ENCODE assay signal across 8 mouse cellular contexts in the genomic region with DNA sequence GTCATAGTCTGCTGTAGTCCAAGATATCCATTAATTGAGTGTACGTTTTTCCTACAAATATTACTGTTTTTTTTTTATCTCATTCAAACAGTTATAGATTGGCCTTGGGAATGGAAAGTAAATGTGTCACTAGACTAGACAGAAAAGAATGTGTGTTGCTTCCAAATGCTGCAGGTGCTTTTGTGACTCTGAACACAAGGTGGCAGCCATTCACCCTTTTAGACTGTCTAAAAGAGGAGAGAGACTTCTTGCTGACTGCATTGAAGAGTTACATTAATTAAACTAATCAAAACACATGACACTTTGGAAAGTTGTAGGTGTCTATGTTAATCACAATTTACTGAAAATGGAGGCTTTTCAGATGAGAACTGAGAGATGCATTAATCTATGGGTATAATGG.
DNase-seq lines count a peak whose midpoint lies in the region; ATAC-seq lines count a peak whose summit lies in the region.

No protein-coding gene starts in this region.

- H3K27ac ChIP-seq in forebrain, embryonic 12.5 days, result no peak overlapping the region

- no peak overlapping the region for H3K4me3 ChIP-seq in forebrain, embryonic 12.5 days (replicated peaks)

- H3K27me3 ChIP-seq in forebrain, embryonic 12.5 days, result no peaks in the 10 kb centered on the region

- H3K9me3 ChIP-seq in forebrain, embryonic 12.5 days, result 0 out of 2 replicates have a peak, but pooled peaks cover 3% of the 10 kb centered on the region

- WGBS in forebrain, embryonic 12.5 days, result 78% methylated on average over 1 of the region's 1 CpGs

- no peaks in the 10 kb centered on the region for H3K4me1 ChIP-seq in forebrain, embryonic 12.5 days

- peak; percentile 50 to 59 for DNase-seq in heart, postnatal 10 days
- no peak for DNase-seq in heart, adult 9 months (ENCODE audit: low spot score in 2 of 2)
- DNase-seq in urinary bladder, postnatal 14 days (ENCODE audit: low spot score), result peak; percentile 47
- DNase-seq in urinary bladder, postnatal 25 days (ENCODE audit: low spot score), result no peak
- peak; percentile 34 for DNase-seq in fibroblast of lung, adult 2 months (ENCODE audit: low read depth)
- DNase-seq in layer of hippocampus, postnatal 10 days (ENCODE audit: low spot score in 2 of 2), result peak; percentile 53 to 57
- DNase-seq in retina, postnatal 7 days (ENCODE audit: low read depth, low spot score), result peak; percentile 3

- H3K9ac ChIP-seq in forebrain, embryonic 12.5 days, result no peak overlapping the region

- intact Hi-C loops in heart, postnatal 10 days (cut with DNase I), result loop anchor here (1.0 kb wide), 3 partner anchors 381 to 503 kb away; no protein-coding TSS in a partner anchor

- no peak overlapping the region for H3K4me2 ChIP-seq in forebrain, embryonic 12.5 days

- H3K36me3 ChIP-seq in forebrain, embryonic 12.5 days (replicated peaks), result no peaks in the 10 kb centered on the region

- no peak for ATAC-seq in forebrain, embryonic 12.5 days (ENCODE audit: low FRiP score)

Comparison
In these comparisons a context has a peak if more than half of its experiments do, and no peak if none do; other contexts are left out.
1. DNase-seq: peak in heart, postnatal 10 days (2 of 2), urinary bladder, postnatal 14 days (single experiment), fibroblast of lung, adult 2 months (single experiment), layer of hippocampus, postnatal 10 days (2 of 2) and retina, postnatal 7 days (single experiment); none in heart, adult 9 months (0 of 2) and urinary bladder, postnatal 25 days (single experiment).